Mouse (Mus musculus) embryo, embryonic 10.5 days (tissue): Measurements from ENCODE around the gene Vmn1r87.

Experiments
- DNase-seq: peaks from one replicate; pipeline ENCODE4 v3.0.0-alpha.2; 2015; ENCODE audit warnings: low spot score

Vmn1r87 gene

DNA sequence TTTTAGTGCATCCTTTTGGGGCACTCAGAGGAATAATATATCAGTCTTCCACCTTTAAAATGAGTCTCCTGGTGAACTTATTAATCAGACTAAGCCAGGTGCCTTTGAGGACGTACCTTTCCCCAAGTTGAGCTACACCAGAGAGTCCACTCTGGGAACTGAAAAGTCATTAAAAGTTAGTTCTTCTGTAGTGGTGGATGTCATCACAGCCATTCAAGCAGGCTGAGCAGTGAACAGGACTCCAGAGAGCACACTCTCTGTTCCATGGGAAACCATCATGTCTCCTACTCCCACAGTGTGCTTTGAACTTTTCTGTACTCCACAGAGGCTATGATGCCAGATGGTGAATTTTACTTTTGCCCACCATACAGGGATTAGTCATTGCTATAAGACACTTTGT is at the start of gene Vmn1r87:
TSS of gene Vmn1r87 (minus strand) at position 101 of the 400 bp plus-strand sequence.
- DNase-seq: no peak

DNA sequence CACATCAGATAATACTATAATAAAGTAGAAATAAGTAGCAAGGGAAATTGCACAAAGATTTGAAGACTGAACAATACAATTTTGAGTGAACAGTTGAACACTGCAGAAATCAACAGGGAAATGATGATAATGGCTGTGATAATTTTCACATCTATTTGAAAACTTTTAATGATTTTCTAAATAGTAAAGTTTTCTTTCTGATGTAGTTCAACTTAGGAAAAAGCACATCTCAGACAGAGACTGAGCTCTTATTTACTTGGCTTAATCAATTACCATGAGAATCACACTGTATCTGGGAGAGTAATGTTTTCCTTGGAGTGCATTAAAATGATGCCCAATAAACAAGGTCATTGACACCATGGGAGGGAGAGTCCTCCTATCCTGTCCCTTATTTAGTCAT is 19.3 kb upstream of the Vmn1r87 start, which contains the start of gene Vmn1r88:
TSS of gene Vmn1r88 (plus strand) at position 301 of the 400 bp plus-strand sequence.
- DNase-seq: no peak

DNA sequence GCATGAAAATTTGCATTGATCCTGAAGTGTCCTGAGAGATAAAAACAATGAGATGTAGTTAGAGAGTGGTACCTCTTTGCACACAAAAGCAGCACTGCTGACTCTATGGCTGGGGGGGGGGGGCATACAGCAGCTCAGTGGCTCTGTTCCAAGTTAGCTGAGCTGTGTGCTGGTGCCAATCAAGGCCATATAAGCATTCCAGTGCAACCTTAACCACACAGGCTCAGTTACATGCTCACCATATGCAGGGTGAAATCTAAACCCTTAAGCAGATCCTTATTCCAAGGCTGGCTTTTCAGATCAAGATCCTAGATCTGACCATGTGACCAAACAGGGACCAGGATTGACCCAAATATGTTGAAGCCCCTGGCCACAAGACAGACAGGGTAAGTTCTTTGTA is 2.6 kb downstream of the Vmn1r87 start:
- no peak for DNase-seq

DNA sequence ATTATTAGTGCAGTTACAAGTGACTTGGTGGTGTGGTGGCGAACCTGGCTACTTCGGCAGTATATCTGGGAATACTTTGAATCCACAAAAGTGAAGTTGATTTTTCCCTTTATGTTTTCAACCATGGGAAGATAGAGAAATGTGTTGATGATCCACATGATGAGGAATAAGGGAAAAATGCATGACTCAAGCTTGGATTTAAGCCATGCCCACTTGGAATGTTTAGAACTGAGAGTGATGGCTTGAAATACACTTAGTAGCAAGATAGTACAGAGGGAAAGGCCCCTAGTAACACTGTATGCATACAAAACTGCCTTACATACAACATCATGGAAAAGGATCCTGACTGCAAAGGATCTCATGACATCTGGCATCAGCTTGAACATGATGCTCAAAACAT is 8.1 kb downstream of the Vmn1r87 start:
- no peak for DNase-seq

DNA sequence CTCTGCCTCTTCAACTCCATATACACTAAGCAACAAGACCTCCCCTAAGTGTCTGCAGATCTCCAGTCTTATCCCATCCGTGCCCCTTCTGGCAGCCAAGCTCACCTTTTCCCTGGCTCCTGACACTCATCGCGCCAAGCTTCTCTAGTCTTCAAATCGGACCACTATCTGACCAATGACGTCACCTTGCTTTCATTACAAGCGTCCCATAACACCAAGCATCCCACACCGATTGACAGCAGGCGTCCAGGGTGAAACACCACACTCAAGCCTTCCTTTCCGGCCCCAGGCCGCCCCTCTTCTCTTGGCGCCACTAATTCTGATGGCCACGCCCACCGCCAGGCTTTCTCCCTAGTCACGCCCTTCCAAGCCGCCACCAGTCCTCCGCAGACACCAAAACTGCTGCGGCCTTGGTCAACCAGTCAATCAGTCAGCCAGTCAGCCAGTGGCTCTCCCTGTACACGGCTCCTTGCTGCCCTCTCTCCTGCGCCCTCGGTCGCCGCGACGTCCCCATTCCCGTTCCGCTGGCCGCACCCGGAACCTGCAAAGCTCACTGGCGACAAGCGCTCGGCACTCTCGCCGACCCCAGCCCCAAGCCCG is 16.3 kb downstream of the Vmn1r87 start:
- DNase-seq: peak; percentile 0

DNA sequence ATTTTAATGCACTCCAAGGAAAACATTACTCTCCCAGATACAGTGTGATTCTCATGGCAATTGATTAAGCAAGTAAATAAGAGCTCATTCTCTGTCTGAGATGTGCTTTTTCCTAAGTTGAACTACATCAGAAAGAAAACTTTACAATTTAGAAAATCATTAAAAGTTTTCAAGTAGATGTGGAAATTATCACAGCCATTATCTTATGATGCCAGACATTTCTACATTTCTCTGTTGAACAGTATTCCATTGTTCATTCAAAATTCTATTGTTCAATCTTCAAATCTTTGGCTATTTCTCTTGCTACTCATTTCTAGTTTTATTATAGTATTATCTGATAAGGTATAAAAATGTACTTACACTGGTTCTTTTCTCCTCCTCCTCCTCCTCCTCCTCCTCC is 20.1 kb downstream of the Vmn1r87 start, which contains the start of gene Vmn1r86:
TSS of gene Vmn1r86 (minus strand) at position 101 of the 400 bp plus-strand sequence.
- DNase-seq: no peak

DNA sequence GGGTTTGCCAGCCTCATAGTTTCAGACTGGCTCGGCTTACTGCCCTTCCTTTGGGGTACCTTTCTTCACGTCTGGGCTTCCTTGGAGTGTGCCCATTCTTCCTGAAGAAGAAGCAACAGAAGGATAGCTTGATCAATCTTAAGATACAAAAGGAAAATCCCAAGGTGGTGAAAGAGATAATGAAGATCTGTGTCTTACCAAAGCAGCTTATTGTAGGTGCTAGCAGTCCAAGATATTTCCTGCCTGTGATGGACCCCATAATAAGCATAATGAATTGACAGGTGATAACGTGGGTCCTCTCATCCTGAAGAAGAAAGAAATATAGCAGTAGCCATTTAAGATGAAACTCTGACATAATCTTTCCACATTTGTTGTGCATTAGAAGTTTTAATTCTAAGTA is 44.9 kb downstream of the Vmn1r87 start, which contains the start of gene Vmn1r85:
TSS of gene Vmn1r85 (minus strand) at position 101 of the 400 bp plus-strand sequence.
- DNase-seq: no peak
